Mouse (Mus musculus): ENCODE data around the gene Hhat.

Gene Hhat

GRCm38 (mm10) chr1:192601206-192601605 lies 169.8 kb downstream of the Hhat start:
- no peak for TF ChIP-seq GATA4 (IDR thresholded peaks at IDR 0.05; ENCODE audit: insufficient replicate concordance, low read length)

DNA sequence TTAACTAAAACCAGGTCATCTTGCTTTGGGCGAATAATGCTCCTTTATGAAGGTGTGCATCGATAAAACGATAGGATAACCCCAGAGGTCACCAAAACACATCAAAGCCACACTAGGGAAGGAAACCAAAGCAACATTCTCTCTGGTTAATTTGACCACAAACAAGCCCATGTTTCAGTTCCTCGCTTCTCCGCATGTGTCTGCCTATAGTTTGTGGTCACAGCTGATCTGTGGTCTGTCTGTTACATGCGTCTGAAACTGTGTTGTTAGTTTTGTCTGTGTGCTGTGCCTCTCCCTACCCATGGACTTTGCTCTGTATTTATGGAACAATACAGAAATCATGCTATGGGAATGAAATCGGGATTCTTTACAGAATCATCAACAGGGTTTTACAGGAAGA lies 171.3 kb downstream of the Hhat start:
- TF ChIP-seq GATA4 (IDR thresholded peaks at IDR 0.05; ENCODE audit: insufficient replicate concordance, low read length): no peak

DNA sequence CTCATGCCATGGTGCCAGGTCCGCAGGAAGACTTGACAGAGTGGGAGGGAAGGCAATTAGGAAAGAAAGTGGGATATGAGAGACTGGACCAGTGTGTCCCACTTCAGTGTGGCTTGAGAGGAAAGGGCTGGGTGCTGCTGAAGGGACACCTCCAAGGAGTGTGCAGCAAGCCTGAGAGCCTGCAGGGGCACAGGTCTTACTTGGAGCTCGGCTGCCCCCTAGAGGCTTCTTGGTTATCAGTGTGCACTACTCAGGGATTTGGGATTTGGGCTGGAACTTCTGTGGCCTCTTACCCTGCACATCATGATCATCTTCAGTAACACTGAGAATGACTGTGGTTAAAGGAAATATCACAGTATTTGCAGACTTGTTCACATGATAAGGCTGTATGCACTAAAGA lies 172.6 kb downstream of the Hhat start:
- no peak for TF ChIP-seq GATA4 (IDR thresholded peaks at IDR 0.05; ENCODE audit: insufficient replicate concordance, low read length)

- no peak for TF ChIP-seq GATA4 (IDR thresholded peaks at IDR 0.05; ENCODE audit: insufficient replicate concordance, low read length)
Observed at GRCm38 (mm10) chr1:192595426-192595825, 175.6 kb downstream of the Hhat start.

DNA sequence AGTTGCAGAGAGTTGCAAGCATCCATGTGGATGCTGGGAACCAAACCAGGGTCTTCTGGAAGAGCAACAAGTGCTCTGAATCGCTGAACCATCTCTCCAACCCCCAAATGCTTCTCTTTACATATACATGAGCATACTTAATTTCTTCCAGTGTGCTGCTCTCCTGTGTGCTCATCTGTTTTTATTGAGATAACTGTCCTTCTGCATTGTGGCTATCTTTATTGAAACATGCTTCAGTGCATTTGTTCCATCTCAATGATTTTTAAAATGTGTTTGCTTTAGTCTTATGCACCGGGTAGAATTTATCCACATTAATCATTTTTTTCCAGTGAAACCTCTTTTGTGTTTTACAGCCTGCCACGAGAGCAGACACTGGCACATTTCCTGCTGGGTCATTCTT lies 177.5 kb downstream of the Hhat start:
- no peak for TF ChIP-seq GATA4 (IDR thresholded peaks at IDR 0.05; ENCODE audit: insufficient replicate concordance, low read length)

DNA sequence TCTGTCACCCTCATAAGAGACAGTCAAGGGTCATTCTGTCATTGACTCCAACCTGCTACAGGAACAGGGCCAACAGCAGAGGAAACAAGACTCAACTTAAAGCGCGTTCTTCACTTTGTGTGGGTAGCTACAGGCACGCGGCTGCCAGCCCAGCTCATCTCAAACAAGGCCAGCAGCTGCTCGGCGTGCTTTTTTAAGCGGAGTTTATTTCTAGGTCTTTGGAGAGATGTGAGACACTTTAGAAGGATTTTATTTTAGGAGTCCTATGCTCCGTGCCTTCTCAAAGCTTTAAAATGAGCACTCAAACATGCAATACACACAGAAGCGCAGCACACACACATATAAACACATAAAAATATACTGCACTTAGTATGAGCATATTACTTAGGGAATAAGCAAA lies 183.6 kb downstream of the Hhat start:
- no peak for TF ChIP-seq GATA4 (IDR thresholded peaks at IDR 0.05; ENCODE audit: insufficient replicate concordance, low read length)

DNA sequence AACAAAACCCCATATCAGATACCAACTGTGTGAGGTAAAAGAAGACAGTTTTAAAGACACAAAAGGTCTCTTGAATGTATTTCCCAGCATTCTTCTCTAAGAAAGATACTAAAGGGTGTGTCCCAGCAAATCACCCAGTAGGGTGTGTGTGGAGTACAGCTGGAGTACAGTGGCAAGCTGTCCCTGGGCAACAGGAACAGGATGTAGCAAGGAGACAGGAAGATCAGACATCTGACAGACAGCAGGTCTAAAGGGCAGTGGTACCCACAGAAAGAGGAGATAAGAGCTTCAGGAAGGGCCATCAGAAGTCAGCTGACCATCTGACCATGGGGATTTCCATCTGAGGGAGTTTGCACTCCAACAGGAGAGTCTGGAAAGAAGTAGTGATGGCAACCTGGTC lies 185.7 kb downstream of the Hhat start:
- TF ChIP-seq GATA4 (IDR thresholded peaks at IDR 0.05; ENCODE audit: insufficient replicate concordance, low read length): no peak

DNA sequence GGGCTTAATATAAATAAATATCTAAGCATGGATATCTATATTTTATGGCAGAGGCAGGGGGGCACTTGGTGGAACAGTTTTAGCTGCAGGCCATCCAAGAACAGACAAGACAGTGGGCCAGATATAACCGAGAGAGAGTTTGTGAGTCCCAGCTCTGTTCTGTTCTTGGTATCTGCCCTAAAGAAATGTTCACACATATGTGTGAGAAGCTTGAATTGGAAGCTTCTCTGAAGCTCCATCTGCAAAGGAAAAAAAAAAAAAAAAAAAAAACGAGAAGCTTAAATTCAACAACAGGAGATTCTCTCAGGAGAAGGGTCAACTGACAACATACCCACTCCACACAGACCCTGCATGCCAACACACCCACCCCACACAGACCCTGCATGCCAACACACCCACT lies 188.1 kb downstream of the Hhat start:
- TF ChIP-seq GATA4 (IDR thresholded peaks at IDR 0.05; ENCODE audit: insufficient replicate concordance, low read length): no peak

DNA sequence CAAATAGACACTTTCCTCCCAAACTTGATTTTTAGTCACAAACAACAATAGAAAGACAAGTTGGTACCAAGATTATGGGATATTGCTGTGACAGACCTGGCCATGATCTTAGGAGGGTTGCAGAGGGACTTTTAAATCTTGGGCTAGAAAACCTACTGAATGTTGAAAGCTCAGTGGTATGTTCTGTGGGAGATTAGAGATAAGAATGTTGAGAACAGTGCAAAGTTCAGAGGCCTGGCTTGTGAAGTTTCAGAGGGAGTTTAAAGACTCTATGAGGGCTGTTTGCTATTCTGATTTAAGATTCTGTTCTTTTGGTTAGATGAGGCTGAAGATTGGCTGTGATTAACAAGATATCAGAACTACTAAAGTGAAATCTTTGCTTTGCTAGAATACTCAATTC lies 206.3 kb downstream of the Hhat start:
- no peak for TF ChIP-seq GATA4 (IDR thresholded peaks at IDR 0.05; ENCODE audit: insufficient replicate concordance, low read length)

- TF ChIP-seq GATA4 (IDR thresholded peaks at IDR 0.05; ENCODE audit: insufficient replicate concordance, low read length): no peak
Observed at GRCm38 (mm10) chr1:192559341-192559740, 211.7 kb downstream of the Hhat start.

DNA sequence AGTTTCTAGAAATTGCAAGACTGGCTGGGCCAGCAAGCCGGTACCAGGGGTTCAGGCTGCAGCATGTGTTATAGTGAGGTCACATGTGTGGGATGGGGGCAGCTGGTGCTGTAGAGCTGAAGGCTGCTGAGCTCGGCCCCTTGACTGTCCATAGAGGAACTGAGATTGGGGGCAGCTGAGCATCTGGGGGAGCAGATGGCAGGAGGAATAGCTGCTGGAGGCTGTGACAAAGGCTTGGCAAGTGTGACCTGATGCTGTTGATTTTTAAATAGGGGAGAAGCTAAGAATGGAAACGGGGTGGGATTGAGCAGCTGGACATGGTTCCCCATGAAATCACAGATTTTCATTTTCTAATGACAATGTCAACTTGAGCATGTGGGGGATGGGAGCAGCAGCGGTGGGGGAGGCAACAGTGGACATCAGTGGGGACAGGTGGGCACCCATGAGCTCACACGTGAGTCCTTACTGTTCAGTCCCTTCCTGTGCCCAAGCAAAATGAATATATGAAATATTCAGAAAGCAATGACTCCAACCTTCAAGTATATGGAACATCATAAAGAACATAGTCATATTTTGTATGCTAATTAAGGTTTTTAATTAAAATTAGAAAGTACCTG lies 212.9 kb downstream of the Hhat start:
- no peak for TF ChIP-seq GATA4 (IDR thresholded peaks at IDR 0.05; ENCODE audit: insufficient replicate concordance, low read length)

GRCm38 (mm10) chr1:192555516-192555915 lies 215.5 kb downstream of the Hhat start:
- no peak for TF ChIP-seq GATA4 (IDR thresholded peaks at IDR 0.05; ENCODE audit: insufficient replicate concordance, low read length)

DNA sequence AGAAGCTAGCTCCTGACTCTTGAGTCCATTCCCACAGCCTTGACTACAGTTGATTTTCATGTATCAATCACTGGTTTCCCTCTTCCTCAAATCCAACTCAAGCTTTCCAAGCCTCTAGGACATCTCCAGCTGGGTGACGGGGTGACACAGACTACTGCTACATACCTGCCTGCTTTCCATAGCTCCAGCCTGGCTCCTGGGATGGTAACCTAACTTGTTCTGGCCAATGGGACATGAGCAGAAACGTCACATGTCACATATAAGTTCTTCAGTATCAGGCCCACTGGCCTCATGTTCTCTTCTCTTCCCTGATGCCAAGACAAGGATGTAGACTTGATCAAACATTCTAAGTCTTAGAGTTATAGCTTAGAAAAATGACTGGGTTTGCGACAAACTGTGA lies 220.5 kb downstream of the Hhat start:
- TF ChIP-seq GATA4 (IDR thresholded peaks at IDR 0.05; ENCODE audit: insufficient replicate concordance, low read length): no peak

GRCm38 (mm10) chr1:192546843-192547242 lies 224.2 kb downstream of the Hhat start:
- TF ChIP-seq GATA4 (IDR thresholded peaks at IDR 0.05; ENCODE audit: insufficient replicate concordance, low read length): no peak

DNA sequence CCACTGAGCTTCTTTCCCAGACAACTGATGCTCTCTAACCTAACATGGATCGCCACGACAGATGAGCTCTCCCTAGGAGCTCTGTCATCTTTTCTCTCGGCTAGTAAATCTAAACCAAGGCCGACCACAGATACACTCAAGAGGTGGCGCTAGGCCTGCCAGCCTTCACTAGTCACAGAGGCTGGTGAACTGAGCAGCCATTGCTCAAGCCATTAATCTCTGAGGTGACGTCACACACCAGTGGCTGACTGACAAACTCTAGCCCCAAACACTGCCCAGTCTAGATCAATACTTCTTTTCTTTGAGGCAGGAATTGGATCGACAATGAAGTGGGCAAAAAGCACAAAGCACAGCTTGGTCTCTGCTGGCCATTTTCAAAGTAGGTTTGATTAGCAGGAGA lies 226.1 kb downstream of the Hhat start:
- no peak for TF ChIP-seq GATA4 (IDR thresholded peaks at IDR 0.05; ENCODE audit: insufficient replicate concordance, low read length)

DNA sequence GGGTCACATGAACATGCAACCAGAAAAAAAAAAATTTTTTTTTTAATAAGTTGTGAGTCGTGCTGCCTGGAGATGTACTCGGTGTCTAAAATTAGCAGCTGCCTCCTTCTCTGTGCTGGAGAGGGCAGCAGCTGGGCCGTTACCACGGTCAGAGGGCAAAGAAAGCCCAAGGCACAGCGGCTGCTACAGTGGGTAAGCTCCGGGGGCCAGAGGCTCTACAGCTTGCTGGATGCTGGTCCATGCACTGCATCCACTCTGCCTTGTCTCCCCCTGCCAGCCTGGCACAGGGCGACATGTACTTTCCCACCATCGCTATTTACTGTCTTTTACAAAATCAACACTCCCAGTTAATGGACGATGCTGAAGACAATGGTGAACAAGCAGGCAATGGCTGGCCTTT lies 226.9 kb downstream of the Hhat start:
- TF ChIP-seq GATA4 (IDR thresholded peaks at IDR 0.05; ENCODE audit: insufficient replicate concordance, low read length): no peak

GRCm38 (mm10) chr1:192543686-192544085 lies 227.3 kb downstream of the Hhat start:
- no peak for TF ChIP-seq GATA4 (IDR thresholded peaks at IDR 0.05; ENCODE audit: insufficient replicate concordance, low read length)

All from liver, adult (tissue).